Mouse (Mus musculus) mesoderm, embryonic 11.5 days (tissue): ENCODE data around the gene Itk.

Source experiments
- DNase-seq: peaks from one replicate; pipeline ENCODE4 v3.0.0-alpha.2; 2012; ENCODE audit warnings: low read depth, low spot score

Itk gene

GRCm38 (mm10) chr11:46308271-46308974 lies 80.9 kb downstream of the Itk start:
- DNase-seq = no peak

DNA sequence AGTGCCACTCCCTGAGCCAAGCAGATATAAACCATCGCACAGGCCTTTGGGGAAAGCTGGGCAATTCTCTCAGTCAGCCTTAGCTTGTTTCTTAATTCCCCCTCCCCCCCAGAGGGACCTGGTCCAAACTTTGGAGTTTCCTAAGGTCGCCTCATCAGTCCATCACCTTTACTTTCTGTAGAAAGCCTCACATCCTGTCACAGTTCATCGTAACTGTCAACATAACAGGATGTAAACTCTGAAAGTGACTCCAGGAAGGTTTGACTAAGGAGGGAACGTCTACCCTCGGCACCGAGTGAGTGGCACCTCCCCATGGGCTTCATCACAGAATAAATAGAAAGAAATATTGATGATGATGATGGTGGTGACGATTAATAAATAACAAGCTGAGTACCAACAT lies 81.5 kb downstream of the Itk start:
- no peak for DNase-seq

- no peak for DNase-seq
These were observed 82.5 kb downstream of the Itk start for GRCm38 (mm10) chr11:46306776-46307175.

- no peak for DNase-seq
These were observed 83.3 kb downstream of the Itk start for GRCm38 (mm10) chr11:46305881-46306520.

GRCm38 (mm10) chr11:46304864-46305710 lies 84.2 kb downstream of the Itk start:
- no peak for DNase-seq

- DNase-seq = no peak
These were observed 85.2 kb downstream of the Itk start for GRCm38 (mm10) chr11:46304093-46304492.

DNA sequence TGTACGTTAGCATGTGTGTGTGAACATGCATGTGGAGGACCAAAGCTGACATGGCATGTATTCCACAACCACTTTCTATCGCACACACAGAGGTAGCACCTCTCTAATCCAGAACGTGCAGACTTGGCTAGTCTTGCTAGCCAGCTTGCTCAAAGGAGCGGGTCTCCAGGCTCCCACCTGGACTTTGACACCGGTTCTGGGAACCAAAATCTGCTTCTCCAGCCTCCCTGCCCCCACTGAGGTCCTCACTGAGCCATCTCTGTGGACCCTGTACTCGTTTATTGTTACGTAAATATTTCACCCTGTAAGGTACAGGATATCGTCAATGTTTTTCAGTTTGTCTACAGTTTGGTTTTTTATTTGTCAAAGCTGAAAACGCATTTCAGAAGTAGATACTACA lies 86.8 kb downstream of the Itk start:
- DNase-seq = no peak

DNA sequence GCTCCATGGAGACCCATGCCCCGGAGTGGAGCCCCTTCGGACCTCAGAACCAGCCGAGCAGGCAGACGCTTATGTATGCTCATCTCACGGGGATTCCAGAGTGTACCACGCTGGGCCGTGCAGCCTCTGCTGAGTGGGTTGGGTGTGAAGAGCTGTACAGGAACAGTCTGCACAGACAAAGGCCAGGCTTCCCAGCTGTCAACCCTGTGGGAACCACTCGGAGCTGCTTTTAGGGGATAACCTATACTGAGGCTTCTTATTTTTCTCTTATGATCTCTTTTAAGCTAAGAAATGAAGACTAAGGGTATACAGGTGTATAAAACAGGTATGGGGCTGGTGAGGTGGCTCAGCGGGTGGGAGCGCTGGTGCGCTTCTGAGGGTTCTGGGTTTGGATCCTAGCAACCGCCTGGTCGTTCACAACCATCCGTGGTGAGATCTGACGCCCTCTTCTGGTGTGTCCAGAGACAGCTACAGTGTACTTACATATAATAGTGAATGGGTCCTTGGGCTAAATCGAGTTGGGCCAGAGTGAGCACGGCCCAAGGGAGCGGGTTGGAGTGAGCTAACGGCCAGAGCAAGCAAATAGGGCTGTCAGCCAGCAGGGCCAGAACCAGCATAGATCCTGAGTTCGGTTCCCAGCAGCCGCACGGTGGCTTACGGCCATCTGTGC lies 87.6 kb downstream of the Itk start:
- no peak for DNase-seq

GRCm38 (mm10) chr11:46299901-46300300 lies 89.4 kb downstream of the Itk start:
- no peak for DNase-seq

DNA sequence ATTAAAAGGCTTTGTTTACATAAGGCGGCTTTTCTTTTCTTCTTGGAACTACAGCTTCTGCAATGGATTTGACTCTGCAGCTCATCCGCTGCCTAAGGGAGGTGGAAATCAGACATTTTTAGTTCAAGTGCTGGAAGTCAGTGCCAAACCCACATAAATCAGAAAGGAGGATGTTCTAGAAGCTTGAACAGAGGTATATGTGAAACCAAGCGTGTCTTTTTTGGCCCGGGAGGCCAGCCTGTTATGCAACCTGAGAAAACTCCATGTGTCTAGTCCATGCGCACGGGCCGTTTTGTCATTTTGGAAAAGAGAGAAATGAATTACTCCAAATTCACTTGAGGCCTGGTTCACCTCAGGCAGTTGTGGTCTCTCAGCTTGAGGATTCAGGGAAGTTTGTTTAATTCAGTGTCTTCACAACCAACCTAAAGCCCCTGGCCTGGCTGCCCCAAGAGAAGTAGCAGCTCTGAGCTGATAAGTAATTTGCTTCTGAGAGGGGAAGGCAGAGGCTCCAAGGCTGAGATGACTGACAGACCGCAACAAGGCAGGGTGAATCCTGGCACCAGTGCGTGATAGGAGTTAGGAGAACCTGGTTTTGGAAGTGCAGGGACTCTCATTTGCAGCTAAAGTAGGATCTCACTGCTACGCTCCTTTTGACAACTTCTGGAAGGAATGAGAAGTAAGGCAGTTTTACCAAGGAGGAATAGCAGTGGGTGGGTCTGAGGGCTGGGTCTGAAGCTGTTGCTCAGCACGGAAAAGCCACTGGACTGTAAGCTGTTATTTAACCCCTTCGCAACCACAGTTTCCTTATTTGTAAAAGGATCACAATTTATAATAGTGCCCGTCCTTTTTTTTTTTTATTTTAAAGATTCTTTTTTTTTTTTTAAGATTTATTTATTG lies 90.2 kb downstream of the Itk start:
- DNase-seq = no peak

GRCm38 (mm10) chr11:46294390-46294789 lies 94.9 kb downstream of the Itk start:
- DNase-seq = no peak

GRCm38 (mm10) chr11:46293491-46293890 lies 95.8 kb downstream of the Itk start:
- no peak for DNase-seq

- peak; percentile 62 for DNase-seq
These were observed 98.3 kb downstream of the Itk start for GRCm38 (mm10) chr11:46290988-46291405.

GRCm38 (mm10) chr11:46289561-46289960 lies 99.8 kb downstream of the Itk start:
- DNase-seq = no peak

GRCm38 (mm10) chr11:46289022-46289421 lies 100.3 kb downstream of the Itk start:
- no peak for DNase-seq

- DNase-seq = no peak
These were observed 101.2 kb downstream of the Itk start for GRCm38 (mm10) chr11:46288091-46288490.

DNA sequence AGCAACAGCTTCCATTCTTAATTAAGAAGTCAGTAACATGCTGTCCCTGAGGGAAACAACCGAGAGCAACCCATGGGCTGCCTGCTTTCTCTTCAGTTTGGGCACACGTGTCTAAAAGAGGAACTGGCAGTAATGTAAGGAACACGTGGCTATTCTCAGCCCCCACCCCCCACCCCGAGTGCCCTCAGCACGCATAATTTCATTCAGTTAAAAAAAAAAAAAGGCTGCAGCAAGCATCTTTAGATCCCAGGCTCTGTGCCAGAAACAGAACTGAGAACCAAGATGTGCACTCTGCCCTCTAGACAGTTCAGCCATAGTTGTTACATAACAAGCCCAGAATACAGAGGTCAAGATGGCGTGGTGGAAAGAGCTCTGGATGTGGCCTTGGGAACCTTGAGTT lies 102.5 kb downstream of the Itk start:
- DNase-seq = no peak

- no peak for DNase-seq
These were observed 105.5 kb downstream of the Itk start for GRCm38 (mm10) chr11:46283800-46284199.

DNA sequence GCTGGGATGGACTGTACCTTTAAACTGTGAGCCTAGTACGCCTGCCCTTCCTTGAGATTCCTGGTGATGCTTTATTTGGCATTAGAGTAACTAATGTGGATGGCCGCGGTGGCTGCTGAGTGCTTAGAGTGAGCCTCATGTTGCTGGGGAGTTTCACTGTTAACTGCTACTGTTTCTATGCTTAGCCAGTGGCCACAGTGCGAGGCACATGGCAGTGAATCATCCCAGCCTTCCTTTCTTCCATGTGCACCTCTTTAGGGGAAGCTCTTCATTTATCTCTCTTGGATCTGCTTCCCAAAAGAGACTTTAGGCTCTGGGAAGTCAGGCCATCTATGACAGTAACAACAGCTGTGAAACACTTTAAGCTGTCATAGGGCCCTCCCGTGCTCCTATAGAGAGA lies 106.7 kb downstream of the Itk start:
- DNase-seq = no peak

DNA sequence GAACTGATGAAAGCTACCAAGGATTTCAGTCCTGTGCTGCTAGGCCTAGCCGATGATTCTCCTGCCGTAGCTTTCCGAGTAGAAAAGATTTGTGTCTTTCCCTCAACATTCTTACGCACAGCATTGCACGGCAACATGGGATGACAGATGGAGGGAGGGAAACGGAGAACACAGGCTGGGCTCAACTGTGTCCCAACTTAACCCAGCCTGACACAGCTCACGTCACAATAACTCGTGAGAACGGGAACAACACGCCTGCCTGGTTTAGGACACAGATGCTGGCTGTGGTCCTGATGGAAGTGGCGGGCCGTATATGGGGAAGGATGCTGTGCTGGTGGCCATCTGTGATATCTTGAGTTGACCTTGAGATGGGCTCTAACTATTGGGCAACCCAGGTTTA lies 110.6 kb downstream of the Itk start:
- DNase-seq = no peak

DNA sequence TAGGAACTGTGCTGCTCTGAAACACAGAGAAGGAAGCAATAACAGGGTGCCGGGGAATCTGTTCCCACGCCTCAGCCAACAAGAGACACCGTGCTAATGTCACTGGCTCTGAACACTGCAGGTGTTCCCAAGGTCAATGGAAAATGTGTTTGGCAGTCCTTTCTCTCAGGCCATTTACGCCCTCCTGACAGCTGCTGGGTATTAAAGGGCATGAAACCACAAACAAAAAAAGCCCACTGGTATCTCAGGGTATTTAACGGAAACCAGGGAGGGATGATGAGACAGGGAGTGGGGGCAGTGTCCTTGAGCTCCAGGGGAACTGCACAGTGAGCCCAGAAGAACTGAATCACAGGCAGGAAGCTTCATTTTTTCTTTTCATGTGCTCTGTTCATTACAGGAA lies 111.2 kb downstream of the Itk start:
- no peak for DNase-seq
